In the genomic region with DNA sequence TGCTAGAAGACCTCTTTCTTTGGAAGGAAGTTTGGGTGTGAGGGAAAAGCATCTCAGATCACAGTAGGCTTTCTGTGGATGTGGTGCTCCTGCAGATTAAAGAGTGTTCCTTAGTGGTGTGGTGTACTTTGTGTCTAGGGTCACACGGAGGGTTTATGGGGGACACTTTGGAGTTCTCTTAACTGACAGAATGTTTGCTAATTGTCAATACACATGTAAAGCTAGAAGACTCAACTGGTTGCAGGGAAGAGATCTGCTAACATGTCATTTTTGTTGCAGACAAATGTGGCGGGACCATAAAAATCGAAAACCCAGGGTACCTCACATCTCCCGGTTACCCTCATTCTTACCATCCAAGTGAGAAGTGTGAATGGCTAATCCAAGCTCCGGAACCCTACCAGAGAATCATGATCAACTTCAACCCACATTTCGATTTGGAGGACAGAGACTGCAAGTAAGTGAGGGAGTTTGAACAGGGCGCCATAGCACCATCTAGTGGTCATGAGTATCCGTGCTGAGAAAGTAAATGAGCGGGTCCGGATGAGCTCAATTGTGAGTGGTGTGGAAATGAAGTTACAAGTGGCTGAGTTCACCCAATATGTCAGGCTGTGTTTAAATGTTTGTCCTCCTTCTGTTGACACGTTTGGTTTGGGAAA, we compare ENCODE assay signal across 8 mouse cellular contexts. TPM values are rescaled to one million over a fixed set of nuclear protein-coding genes. Genes with fewer than 3 reads are reported as not detected.
A peak's percentile ranks its signal among the peaks of the same experiment; 100 is the strongest.
DNase-seq lines count a peak whose midpoint lies in the region; ATAC-seq lines count a peak whose summit lies in the region.

No protein-coding gene starts in this region.

- no peak for ATAC-seq in hindbrain, embryonic 12.5 days (ENCODE audit: low FRiP score)

- H3K36me3 ChIP-seq in hindbrain, embryonic 12.5 days: no peaks in the 10 kb centered on the region

- peak overlapping the region; percentile 100 for H3K4me2 ChIP-seq in hindbrain, embryonic 12.5 days (replicated peaks)

- no peak overlapping the region for H3K9ac ChIP-seq in hindbrain, embryonic 12.5 days

- no peak overlapping the region for H3K27ac ChIP-seq in hindbrain, embryonic 12.5 days

- H3K4me1 ChIP-seq in hindbrain, embryonic 12.5 days: peaks cover 15% of the 10 kb centered on the region; the same call in 1 of the 2 replicates

- peaks cover 3% of the 10 kb centered on the region; the same call in 1 of the 2 replicates for H3K27me3 ChIP-seq in hindbrain, embryonic 12.5 days

- 0 out of 2 replicates have a peak overlapping the region, but pooled peaks have one; percentile 2 for H3K4me3 ChIP-seq in hindbrain, embryonic 12.5 days

- peak; percentile 96 for DNase-seq in MN1 (ENCODE audit: low spot score)
- DNase-seq in cerebellum, adult 9-10 months: peak; percentile 69
- DNase-seq in frontal cortex, postnatal 10 days (ENCODE audit: low spot score in 2 of 2): peak; percentile 56 to 77
- peak; percentile 86 to 87 for DNase-seq in layer of hippocampus, postnatal 10 days (ENCODE audit: low spot score in 2 of 2)
- DNase-seq in lung, postnatal 14 days: peak; percentile 91
- peak; percentile 93 for DNase-seq in retina, embryonic 14.5 days (ENCODE audit: low spot score)
- peak; percentile 76 to 79 for DNase-seq in thymus, postnatal 36 days

- H3K9me3 ChIP-seq in hindbrain, embryonic 12.5 days (replicated peaks): no peaks in the 10 kb centered on the region

- 10% methylated on average over 11 of the region's 11 CpGs for WGBS in hindbrain, embryonic 12.5 days

RNA-seq across cellular contexts. Expression of a gene that starts 4.7 kb away (rescaled TPM):
- 48.5 and 59.5 TPM in 2 replicates for polyA plus RNA-seq in hindbrain, embryonic 12.5 days (2016; fragmentation: Nextera tagmentation; extraction: Ambion mirVana)
- total RNA-seq in layer of hippocampus, postnatal 10 days (2021): 100 to 1,000 TPM; 157 to 165 TPM
